Mouse (Mus musculus): Measurements from ENCODE around the gene Cnot8.
A peak's percentile ranks its signal among the peaks of the same experiment; 100 is the strongest.

Cnot8 gene

GRCm38 (mm10) chr11:58107009-58107408, 3.1 kb downstream of the Cnot8 start:
- no peak for DNase-seq

- no peak for DNase-seq
Observed at GRCm38 (mm10) chr11:58107664-58108337, 3.8 kb downstream of the Cnot8 start.

- DNase-seq, result no peak
Observed at GRCm38 (mm10) chr11:58116560-58116959, 12.6 kb downstream of the Cnot8 start.

- DNase-seq, result no peak
Observed at GRCm38 (mm10) chr11:58117044-58117652, 13.2 kb downstream of the Cnot8 start.

- DNase-seq, result no peak
Observed at GRCm38 (mm10) chr11:58120655-58121054, 16.7 kb downstream of the Cnot8 start.

GRCm38 (mm10) chr11:58121351-58121750, 17.4 kb downstream of the Cnot8 start:
- DNase-seq, result no peak

- no peak for DNase-seq
Observed at GRCm38 (mm10) chr11:58123711-58124110, 19.8 kb downstream of the Cnot8 start.

- DNase-seq, result no peak
Observed at GRCm38 (mm10) chr11:58125021-58125420, 21.1 kb downstream of the Cnot8 start.

GRCm38 (mm10) chr11:58126397-58127160, 22.6 kb downstream of the Cnot8 start:
- peak; percentile 83 to 86 for DNase-seq

GRCm38 (mm10) chr11:58127544-58127943, 23.6 kb downstream of the Cnot8 start:
- no peak for DNase-seq

- no peak for DNase-seq
Observed at GRCm38 (mm10) chr11:58129302-58129843, 25.4 kb downstream of the Cnot8 start.

- DNase-seq, result no peak
Observed at GRCm38 (mm10) chr11:58132026-58132425, 28.1 kb downstream of the Cnot8 start.

- no peak for DNase-seq
Observed at GRCm38 (mm10) chr11:58134869-58135268, 30.9 kb downstream of the Cnot8 start.

GRCm38 (mm10) chr11:58135296-58135695, 31.3 kb downstream of the Cnot8 start:
- DNase-seq, result no peak

- DNase-seq, result no peak
Observed at GRCm38 (mm10) chr11:58136677-58137076, 32.7 kb downstream of the Cnot8 start.

GRCm38 (mm10) chr11:58138821-58139220, 34.9 kb downstream of the Cnot8 start:
- DNase-seq, result no peak

- DNase-seq, result no peak
Observed at GRCm38 (mm10) chr11:58139466-58139865, 35.5 kb downstream of the Cnot8 start.

GRCm38 (mm10) chr11:58143704-58144426, 39.9 kb downstream of the Cnot8 start:
- no peak for DNase-seq

GRCm38 (mm10) chr11:58146241-58146640, 42.3 kb downstream of the Cnot8 start:
- DNase-seq, result no peak

GRCm38 (mm10) chr11:58155458-58155857, 51.5 kb downstream of the Cnot8 start:
- no peak for DNase-seq

- DNase-seq, result no peak
Observed at GRCm38 (mm10) chr11:58156871-58157270, 52.9 kb downstream of the Cnot8 start.

GRCm38 (mm10) chr11:58165072-58165471, 61.1 kb downstream of the Cnot8 start:
- no peak for DNase-seq

GRCm38 (mm10) chr11:58167822-58168166, 63.8 kb downstream of the Cnot8 start:
- no peak for DNase-seq

All from kidney, adult 8-10 months (tissue).